Comparison of ENCODE assay signal across 9 mouse cellular contexts in genomic region chr7:127932273-127933031, GRCm38 (mm10). TPM values are rescaled to one million over a fixed set of nuclear protein-coding genes. Genes with fewer than 3 reads are reported as not detected.
DNase-seq lines count a peak whose midpoint lies in the region; ATAC-seq lines count a peak whose summit lies in the region.
"Had no signal": no experiment of that assay in that cellular context is flagged by ENCODE, and none has a peak within 500 bp of the region (broad histone marks: within the 10 kb centered on the region; RNA-seq: fewer than 3 reads in every experiment).

No protein-coding gene starts in this region.

- H3K4me1 ChIP-seq in heart, embryonic 13.5 days = peaks cover 42% of the 10 kb centered on the region
- H3K4me1 ChIP-seq in embryonic facial prominence, embryonic 11.5 days (ENCODE audit: control insufficient read depth, insufficient read depth, low read length) = no peaks in the 10 kb centered on the region; the same call in 1 of the 2 replicates

- no peak for DNase-seq in heart, adult 8-10 months (ENCODE audit: low spot score)
- peak; percentile 53 for DNase-seq in embryonic facial prominence, embryonic 11.5 days (ENCODE audit: low spot score)
- peak; percentile 66 to 70 for DNase-seq in kidney, postnatal 36 days
- DNase-seq in mesoderm, embryonic 11.5 days (ENCODE audit: low read depth, low spot score) = peak; percentile 38
- DNase-seq in adrenal gland, postnatal 10 days = no peak
- no peak for DNase-seq in retina, embryonic 14.5 days (ENCODE audit: low spot score)
- no peak for DNase-seq in gastrocnemius, postnatal 36 days

- H3K9me3 ChIP-seq in heart, embryonic 13.5 days = no peaks in the 10 kb centered on the region
- no peaks in the 10 kb centered on the region for H3K9me3 ChIP-seq in embryonic facial prominence, embryonic 11.5 days (replicated peaks; ENCODE audit: control insufficient read depth, low read length)
- H3K9me3 ChIP-seq: midbrain, embryonic 12.5 days had no signal

- peaks cover 29% of the 10 kb centered on the region for H3K27me3 ChIP-seq in heart, embryonic 13.5 days (replicated peaks)
- peaks cover 4% of the 10 kb centered on the region; the same call in 1 of the 2 replicates for H3K27me3 ChIP-seq in embryonic facial prominence, embryonic 11.5 days (ENCODE audit: control insufficient read depth, insufficient read depth, low read length)

- ATAC-seq in heart, embryonic 13.5 days (ENCODE audit: extremely low read depth, insufficient number of reproducible peaks, low FRiP score, low TSS enrichment) = no peak
- ATAC-seq in embryonic facial prominence, embryonic 11.5 days (replicated peaks; ENCODE audit: insufficient number of reproducible peaks, low FRiP score, low TSS enrichment, low read depth) = 0 out of 2 replicates have a peak, but pooled peaks have one; percentile 2

- H3K4me2 ChIP-seq in heart, embryonic 13.5 days = no peak overlapping the region
- no peak overlapping the region for H3K4me2 ChIP-seq in embryonic facial prominence, embryonic 11.5 days (ENCODE audit: low read depth, low read length)
- H3K4me2 ChIP-seq: midbrain, embryonic 12.5 days had no signal

- intact Hi-C loops in gastrocnemius, postnatal 36 days (cut with DNase I) = no loop called here

- WGBS in heart, embryonic 13.5 days = 24% methylated on average over 13 of the region's 13 CpGs
- 12% methylated on average over 13 of the region's 13 CpGs for WGBS in embryonic facial prominence, embryonic 11.5 days

- no peak overlapping the region for H3K4me3 ChIP-seq in heart, embryonic 13.5 days
- no peak overlapping the region for H3K4me3 ChIP-seq in embryonic facial prominence, embryonic 11.5 days (ENCODE audit: low read depth, low read length)
- H3K4me3 ChIP-seq: midbrain, embryonic 12.5 days had no signal

- H3K27ac ChIP-seq in heart, embryonic 13.5 days (replicated peaks) = peak overlapping the region; percentile 54
- H3K27ac ChIP-seq in embryonic facial prominence, embryonic 11.5 days (replicated peaks; ENCODE audit: low read depth, low read length) = 0 out of 2 replicates have a peak overlapping the region, but pooled peaks have one; percentile 41
- H3K27ac ChIP-seq: midbrain, embryonic 12.5 days had no signal

- no peaks in the 10 kb centered on the region for H3K36me3 ChIP-seq in heart, embryonic 13.5 days
- H3K36me3 ChIP-seq in embryonic facial prominence, embryonic 11.5 days (replicated peaks; ENCODE audit: control insufficient read depth, insufficient read depth, low read depth, low read length) = no peaks in the 10 kb centered on the region
- H3K36me3 ChIP-seq: midbrain, embryonic 12.5 days had no signal

- no peak overlapping the region for H3K9ac ChIP-seq in heart, embryonic 13.5 days
- no peak overlapping the region for H3K9ac ChIP-seq in embryonic facial prominence, embryonic 11.5 days (replicated peaks; ENCODE audit: low read length)

RNA-seq across cellular contexts. Expression of gene Prss8, which starts 2.5 kb away (rescaled TPM):
- 1.6 and 1.8 TPM in 2 replicates for polyA plus RNA-seq in heart, embryonic 13.5 days (2015; fragmentation: Nextera tagmentation; extraction: Ambion mirVana)
- total RNA-seq in heart, adult 8-10 months (2022) = not detected
- polyA plus RNA-seq in embryonic facial prominence, embryonic 11.5 days (2014; fragmentation: Nextera tagmentation; extraction: Ambion mirVana) = 8.7 and 9.0 TPM in 2 replicates
- total RNA-seq in adrenal gland, postnatal 10 days (2021) = under 1 TPM; 0.45 to 0.96 TPM
- total RNA-seq in gastrocnemius, postnatal 36 days (2021) = not detected

RNA-seq across cellular contexts. Expression of gene Prss36, which starts 14.1 kb away (rescaled TPM):
- polyA plus RNA-seq in heart, embryonic 13.5 days (2015; fragmentation: Nextera tagmentation; extraction: Ambion mirVana) = 8.4 and 8.6 TPM in 2 replicates
- 10 to 100 TPM in 1 of 4 experiments, 1 to 10 TPM in 3; 8.7 to 10.4 (median 8.9) TPM for total RNA-seq in heart, adult 8-10 months (2022)
- 11.0 and 12.2 TPM in 2 replicates for polyA plus RNA-seq in embryonic facial prominence, embryonic 11.5 days (2014; fragmentation: Nextera tagmentation; extraction: Ambion mirVana)
- 10 to 100 TPM; 11.5 to 12.4 TPM for total RNA-seq in adrenal gland, postnatal 10 days (2021)
- 1 to 10 TPM; 6.5 to 7.2 TPM for total RNA-seq in gastrocnemius, postnatal 36 days (2021)

RNA-seq across cellular contexts. Expression of gene Kat8, which starts 20.1 kb away (rescaled TPM):
- polyA plus RNA-seq in heart, embryonic 13.5 days (2015; fragmentation: Nextera tagmentation; extraction: Ambion mirVana) = 25.1 and 27.0 TPM in 2 replicates
- total RNA-seq in heart, adult 8-10 months (2022) = 10 to 100 TPM; 13.6 to 16.8 (median 15.3) TPM
- polyA plus RNA-seq in embryonic facial prominence, embryonic 11.5 days (2014; fragmentation: Nextera tagmentation; extraction: Ambion mirVana) = 49.5 and 55.2 TPM in 2 replicates
- total RNA-seq in adrenal gland, postnatal 10 days (2021) = 10 to 100 TPM; 22.5 to 24.7 TPM
- total RNA-seq in gastrocnemius, postnatal 36 days (2021) = 10 to 100 TPM; 20.7 to 20.9 TPM

RNA-seq across cellular contexts. Expression of gene Bckdk, which starts 28.6 kb away (rescaled TPM):
- 145 and 150 TPM in 2 replicates for polyA plus RNA-seq in heart, embryonic 13.5 days (2015; fragmentation: Nextera tagmentation; extraction: Ambion mirVana)
- 100 to 1,000 TPM; 119 to 144 (median 142) TPM for total RNA-seq in heart, adult 8-10 months (2022)
- 99.1 and 116 TPM in 2 replicates for polyA plus RNA-seq in embryonic facial prominence, embryonic 11.5 days (2014; fragmentation: Nextera tagmentation; extraction: Ambion mirVana)
- 100 to 1,000 TPM; 124 to 135 TPM for total RNA-seq in adrenal gland, postnatal 10 days (2021)
- total RNA-seq in gastrocnemius, postnatal 36 days (2021) = 100 to 1,000 TPM; 155 TPM

RNA-seq across cellular contexts. Expression of gene Fus, which starts 34.8 kb away (rescaled TPM):
- polyA plus RNA-seq in heart, embryonic 13.5 days (2015; fragmentation: Nextera tagmentation; extraction: Ambion mirVana) = 310 and 313 TPM in 2 replicates
- total RNA-seq in heart, adult 8-10 months (2022) = 100 to 1,000 TPM; 129 to 232 (median 187) TPM
- 52.5 and 57.7 TPM in 2 replicates for polyA plus RNA-seq in embryonic facial prominence, embryonic 11.5 days (2014; fragmentation: Nextera tagmentation; extraction: Ambion mirVana)
- total RNA-seq in adrenal gland, postnatal 10 days (2021) = 100 to 1,000 TPM; 261 to 396 TPM
- 10 to 100 TPM; 60.9 to 92.2 TPM for total RNA-seq in gastrocnemius, postnatal 36 days (2021)

Comparison
In these comparisons a context has a peak if more than half of its experiments do, and no peak if none do; other contexts are left out.
1. DNase-seq: peak in embryonic facial prominence, embryonic 11.5 days (single experiment), kidney, postnatal 36 days (2 of 2) and mesoderm, embryonic 11.5 days (single experiment); none in heart, adult 8-10 months (single experiment), adrenal gland, postnatal 10 days (single experiment), retina, embryonic 14.5 days (single experiment) and gastrocnemius, postnatal 36 days (0 of 2).